Mouse (Mus musculus): ENCODE results near the gene Rps13.

Gene Rps13

GRCm38 (mm10) chr7:116290559-116290958, 43.4 kb downstream of the Rps13 start:
- no peak for DNase-seq

GRCm38 (mm10) chr7:116288996-116289395, 45.0 kb downstream of the Rps13 start:
- no peak for DNase-seq

- no peak for DNase-seq
Measured at GRCm38 (mm10) chr7:116287959-116288358, 46.0 kb downstream of the Rps13 start.

- DNase-seq = no peak
Measured at GRCm38 (mm10) chr7:116286611-116287355, 47.2 kb downstream of the Rps13 start.

GRCm38 (mm10) chr7:116286173-116286572, 47.8 kb downstream of the Rps13 start:
- no peak for DNase-seq

GRCm38 (mm10) chr7:116285216-116285615, 48.8 kb downstream of the Rps13 start:
- no peak for DNase-seq

- no peak for DNase-seq
Measured at GRCm38 (mm10) chr7:116282755-116283154, 51.2 kb downstream of the Rps13 start.

Measured in thymus, postnatal 4 days (tissue).